Mouse (Mus musculus) bone marrow, adult 2 months (tissue): ENCODE measurements around the gene Vstm4. TPM values are rescaled to one million over a fixed set of nuclear protein-coding genes. Genes with fewer than 3 reads are reported as not detected.

ENCODE experiments used
- H3K27ac ChIP-seq: fragments of 200-500 bp; 2 replicates; pipeline ENCODE4 v1.5.1; 2012; ENCODE audit warnings: low read depth, mild to moderate bottlenecking, control low read depth, inconsistent platforms, low read length; ENCODE audit not compliant: control insufficient read depth, poor library complexity, insufficient read depth
- H3K4me1 ChIP-seq: fragments of 200-500 bp; 2 replicates; pipeline ENCODE4 v1.6.1; 2011; ENCODE audit warnings: low read length; ENCODE audit not compliant: control insufficient read depth, insufficient read depth
- H3K4me3 ChIP-seq: fragments of 200-500 bp; replicated peaks from 2 replicates; pipeline ENCODE3; 2011; ENCODE audit warnings: mild to moderate bottlenecking, low read depth, low read length, control low read depth; ENCODE audit not compliant: control insufficient read depth
- CTCF ChIP-seq: fragments of 200-500 bp; IDR thresholded peaks from 2 replicates; pipeline ENCODE4 v1.5.1; 2011; ENCODE audit warnings: low read length, control low read depth; ENCODE audit not compliant: control insufficient read depth, insufficient read depth
- POLR2A ChIP-seq: fragments of 200-500 bp; IDR thresholded peaks from 2 replicates; pipeline ENCODE4 v1.6.1; 2011; ENCODE audit warnings: low read depth, mild to moderate bottlenecking, control low read depth, low read length, borderline replicate concordance; ENCODE audit not compliant: control insufficient read depth
- WGBS: fragments of 180-500 bp; shearing (Covaris S2); methylation state at CpG from one replicate; pipeline ENCODE4 v1.1.7; 2018; 5-methylcytosine and 5-hydroxymethylcytosine counted together
- polyA plus RNA-seq: library from polyadenylated mRNA; stranded (reverse); fragments of >200 nt; gene quantifications from 2 replicates; pipeline ENCODE4 v1.2.4, GENCODE M21; 2011; ENCODE audit warnings: low replicate concordance; ENCODE audit not compliant: missing spikeins, insufficient read depth, insufficient read length

Gene Vstm4
- polyA plus RNA-seq, 1 experiment, result 2.9 TPM

DNA sequence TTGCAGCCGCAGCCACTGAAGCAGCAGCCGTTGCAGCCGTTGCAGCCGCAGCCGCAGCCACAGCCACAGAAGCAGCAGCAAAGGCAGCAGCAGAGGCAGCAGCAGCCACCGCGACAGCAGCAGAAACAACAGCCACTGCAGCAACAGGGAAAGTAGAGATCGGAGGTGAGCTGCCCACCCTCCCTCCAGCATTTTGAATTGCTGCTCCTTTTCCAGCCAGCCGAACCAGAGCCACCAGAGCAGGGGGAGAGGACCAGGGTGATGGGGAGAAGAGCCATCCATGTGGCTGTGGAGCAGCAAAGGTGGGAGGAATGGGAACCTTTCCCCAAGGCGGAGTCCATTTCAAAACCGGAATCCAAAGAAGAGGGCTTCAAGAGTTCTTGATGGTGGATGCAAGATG lies 20.4 kb upstream of the Vstm4 start:
- no peak overlapping the region for H3K4me3 ChIP-seq
- no peaks in the 10 kb centered on the region for H3K4me1 ChIP-seq
- 87% methylated on average over 11 of the region's 11 CpGs for WGBS
- no peak overlapping the region for H3K27ac ChIP-seq
- no peak for TF ChIP-seq CTCF
- TF ChIP-seq POLR2A, result no peak

DNA sequence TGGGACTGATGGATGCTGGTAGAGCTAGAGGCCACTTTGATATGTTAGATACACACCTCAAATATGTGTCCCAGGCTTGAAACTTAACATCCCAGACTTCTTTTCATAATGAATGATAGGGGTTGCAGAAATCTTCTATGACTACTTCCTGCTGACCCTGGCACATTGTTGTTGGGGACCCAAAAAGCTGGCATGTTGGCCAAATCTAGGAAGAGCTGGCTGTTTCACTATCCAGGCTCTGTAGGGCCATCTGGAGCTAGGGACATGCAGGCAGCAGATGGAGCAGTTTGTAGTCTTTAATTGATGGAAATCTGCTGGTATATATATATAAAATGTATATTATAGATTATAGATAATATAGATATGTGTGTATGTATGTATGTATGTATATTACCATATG lies 14.5 kb upstream of the Vstm4 start:
- H3K27ac ChIP-seq, result no peak overlapping the region
- no peak overlapping the region for H3K4me3 ChIP-seq
- TF ChIP-seq CTCF (no peak), POLR2A (no peak)
- no peaks in the 10 kb centered on the region for H3K4me1 ChIP-seq

DNA sequence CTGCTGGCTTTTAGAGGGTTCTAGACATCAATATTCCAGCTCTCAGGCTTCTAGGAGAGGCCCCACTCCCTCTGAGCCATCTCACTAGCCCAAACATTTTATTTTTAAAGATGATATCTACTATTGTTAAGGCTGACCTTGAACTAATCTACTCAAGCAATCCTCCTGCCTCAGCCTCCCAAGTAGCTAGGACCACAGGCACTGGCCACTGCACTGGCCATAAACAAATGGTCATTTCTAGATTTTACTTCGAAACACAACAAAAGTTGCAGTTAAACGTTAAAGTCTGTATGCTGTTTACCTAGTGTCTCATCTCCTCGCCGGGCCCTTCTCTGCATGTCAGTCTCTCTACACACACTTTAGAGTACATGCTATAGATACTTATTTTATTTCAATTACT lies 2.5 kb upstream of the Vstm4 start:
- WGBS, result 78% methylated on average over 4 of the region's 4 CpGs
- TF ChIP-seq CTCF, result no peak
- H3K27ac ChIP-seq, result no peak overlapping the region

DNA sequence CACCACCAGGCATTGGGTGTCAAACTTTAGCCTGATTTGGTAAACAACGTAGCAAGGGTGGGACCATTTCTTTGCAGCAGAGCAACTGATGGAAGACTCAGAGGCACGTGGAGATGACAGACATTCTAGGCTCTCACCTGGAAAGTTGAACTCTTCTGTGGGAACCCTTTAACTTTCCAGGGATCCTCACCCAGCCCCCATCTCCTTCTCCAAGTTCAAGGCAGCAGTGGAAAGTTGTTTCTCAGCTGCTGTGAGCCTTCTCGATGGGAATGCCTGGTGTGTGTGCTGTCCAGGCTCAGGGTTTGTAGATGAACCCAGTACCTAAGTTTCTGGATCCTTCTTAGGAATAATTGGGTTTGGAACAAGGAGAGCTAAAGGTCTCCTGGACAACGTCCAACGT lies 310 bp upstream of the Vstm4 start:
- Histone ChIP-seq H3K4me3 (peak overlapping the region; percentile 14), H3K27ac (no peak overlapping the region), H3K4me1 (no peaks in the 10 kb centered on the region)
- no peak for TF ChIP-seq POLR2A
- TF ChIP-seq CTCF, result no peak
- 36% methylated on average over 5 of the region's 5 CpGs for WGBS

More for the DNA sequence above, 2.5 kb upstream of the Vstm4 start:
- Histone ChIP-seq H3K4me1 (no peaks in the 10 kb centered on the region), H3K4me3 (no peak overlapping the region)

DNA sequence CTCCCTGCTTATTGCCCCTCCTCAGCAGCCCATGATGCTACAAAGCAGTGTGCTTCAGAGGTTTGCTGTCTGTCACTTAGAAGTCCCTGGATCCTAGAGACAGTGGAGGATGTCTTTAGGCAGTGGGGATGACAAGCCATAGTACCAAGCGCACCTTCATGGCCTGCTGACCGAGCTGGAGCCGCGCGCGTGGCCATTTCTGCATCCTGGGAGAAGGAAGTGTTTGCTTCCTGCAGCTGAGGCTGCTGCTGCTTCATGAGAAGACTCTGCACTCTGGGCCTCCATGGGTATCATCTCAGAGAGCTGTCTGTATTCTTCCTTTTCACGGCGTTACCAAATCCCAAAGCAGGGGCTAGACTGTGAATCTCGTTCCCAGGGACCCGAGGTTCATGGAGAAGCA lies 1.8 kb downstream of the Vstm4 start:
- Histone ChIP-seq H3K27ac (no peak overlapping the region), H3K4me3 (no peak overlapping the region), H3K4me1 (no peaks in the 10 kb centered on the region)
- 80% methylated on average over 10 of the region's 10 CpGs for WGBS
- no peak for TF ChIP-seq POLR2A
- TF ChIP-seq CTCF, result no peak

DNA sequence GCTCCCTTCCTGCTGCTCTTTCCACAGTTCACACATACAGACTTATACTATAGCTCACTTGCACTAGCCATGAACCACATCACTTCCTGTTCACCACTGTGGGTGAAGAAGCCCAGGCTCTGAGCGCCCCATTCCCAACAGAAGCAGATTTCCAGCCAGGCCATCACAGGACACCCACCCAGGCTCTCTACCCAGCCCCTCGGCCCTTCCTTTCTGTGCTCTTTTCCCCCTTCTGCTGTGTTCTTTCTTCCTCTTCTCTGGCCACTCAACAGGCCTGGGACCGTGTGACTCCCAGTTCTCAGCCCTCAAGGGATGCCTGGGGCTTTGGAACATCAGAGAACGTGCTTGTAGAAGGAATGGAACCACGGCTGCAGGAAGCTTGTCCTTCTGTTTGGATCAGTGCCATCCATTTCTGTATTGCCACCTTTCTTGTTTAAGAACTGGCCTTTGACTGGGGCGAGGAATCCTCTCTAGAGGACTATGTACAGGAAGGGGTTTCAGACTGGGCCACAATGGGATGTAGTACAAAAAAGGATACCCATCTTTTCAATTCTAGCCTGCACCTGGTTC lies 2.5 kb downstream of the Vstm4 start:
- 55% methylated on average over 6 of the region's 6 CpGs for WGBS
- H3K4me1 ChIP-seq, result no peaks in the 10 kb centered on the region
- H3K4me3 ChIP-seq, result no peak overlapping the region
- no peak overlapping the region for H3K27ac ChIP-seq
- no peak for TF ChIP-seq POLR2A
- TF ChIP-seq CTCF, result no peak

DNA sequence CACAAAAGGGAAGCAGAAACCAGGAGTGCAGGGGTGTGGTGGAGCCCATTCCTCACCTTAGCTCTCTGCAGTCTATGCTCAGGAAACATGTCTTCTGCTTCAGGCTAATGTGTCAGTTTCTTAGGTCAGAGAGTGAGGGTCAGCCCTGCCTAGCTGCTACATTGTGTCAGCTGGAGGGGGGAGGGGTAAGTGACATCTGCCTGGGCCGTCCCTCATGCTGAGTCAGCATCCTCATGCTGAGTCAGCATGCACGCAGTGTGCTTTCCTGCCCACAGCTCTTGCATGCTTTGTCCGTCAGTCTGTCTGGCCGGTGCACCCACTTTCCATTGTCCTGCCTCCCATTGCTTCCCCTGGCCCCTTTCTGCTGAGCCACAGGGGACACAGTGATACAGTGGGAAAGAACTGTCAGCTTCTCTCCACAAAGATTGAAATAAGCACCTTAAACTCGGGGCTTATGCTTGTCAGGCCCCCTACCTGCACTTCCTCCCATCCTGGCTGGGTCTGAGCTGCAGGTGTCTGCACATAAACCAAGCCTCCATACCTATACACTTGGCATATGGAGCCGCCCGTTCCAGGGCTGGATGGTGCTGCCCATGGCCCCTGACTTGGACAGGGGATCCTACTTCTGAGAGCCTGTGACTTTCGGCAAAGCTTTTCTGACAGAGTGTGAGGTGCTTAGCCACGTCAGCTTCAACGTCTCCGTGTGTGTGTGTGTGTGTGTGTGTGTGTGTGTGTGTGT lies 3.4 kb downstream of the Vstm4 start:
- no peak overlapping the region for H3K27ac ChIP-seq
- 43% methylated on average over 11 of the region's 11 CpGs for WGBS

DNA sequence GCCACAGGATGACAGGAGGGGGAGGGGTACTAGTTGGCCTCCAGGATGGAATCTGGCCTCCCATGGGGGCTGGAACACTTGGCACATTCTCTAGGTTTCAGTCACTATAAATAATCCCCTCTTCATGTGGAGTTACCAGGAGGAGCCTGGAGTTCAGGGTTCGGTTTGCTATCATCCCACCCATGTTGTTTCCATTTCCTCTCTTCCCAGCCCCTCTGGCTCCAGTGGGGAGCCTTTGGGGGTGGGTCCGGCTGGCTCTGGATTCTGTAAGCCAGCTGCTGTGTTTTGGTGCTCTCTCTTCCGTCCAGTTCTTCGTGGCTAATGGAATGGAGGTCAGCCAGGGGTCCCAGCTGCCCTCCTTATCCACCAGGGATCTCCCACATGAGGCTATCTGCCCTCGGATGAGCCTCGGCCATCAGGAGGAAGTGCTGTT lies 4.6 kb downstream of the Vstm4 start:
- WGBS, result 45% methylated on average over 6 of the region's 6 CpGs
- TF ChIP-seq POLR2A (no peak), CTCF (no peak)
- no peaks in the 10 kb centered on the region for H3K4me1 ChIP-seq
- H3K27ac ChIP-seq, result no peak overlapping the region
- no peak overlapping the region for H3K4me3 ChIP-seq

More for the DNA sequence above, 3.4 kb downstream of the Vstm4 start:
- Histone ChIP-seq H3K4me3 (no peak overlapping the region), H3K4me1 (no peaks in the 10 kb centered on the region)
- TF ChIP-seq CTCF (no peak), POLR2A (no peak)
